9 mouse cellular contexts compared by ENCODE assay signal in the genomic region with DNA sequence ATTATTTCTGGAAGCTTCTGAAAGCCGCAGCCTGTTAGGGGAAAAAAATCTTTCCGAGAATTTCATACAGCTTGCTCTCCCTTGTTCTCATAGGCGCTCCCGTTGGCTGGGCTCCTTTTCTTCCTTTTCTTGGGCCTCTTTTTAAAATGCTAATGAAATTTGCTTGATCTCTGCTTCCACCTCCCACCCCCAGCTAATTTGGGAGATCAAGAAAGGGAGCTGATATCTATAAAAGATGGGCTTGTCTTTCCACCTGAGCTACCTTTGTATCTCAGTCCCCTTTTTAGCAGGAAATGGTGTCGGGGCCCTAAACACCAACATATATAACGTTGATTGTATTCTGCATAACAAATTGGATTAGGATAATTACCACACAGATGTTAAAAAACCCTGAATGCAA.
A peak's percentile ranks its signal among the peaks of the same experiment; 100 is the strongest.
DNase-seq lines count a peak whose midpoint lies in the region; ATAC-seq and TF ChIP-seq lines count a peak whose summit lies in the region.
"Had no signal": no experiment of that assay in that cellular context is flagged by ENCODE, and none has a peak within 500 bp of the region (broad histone marks: within the 10 kb centered on the region; RNA-seq: fewer than 3 reads in every experiment).

No protein-coding gene starts in this region.

- H3K9me3 ChIP-seq in hindbrain, embryonic 10.5 days: no peaks in the 10 kb centered on the region
- H3K9me3 ChIP-seq in midbrain, embryonic 10.5 days (replicated peaks): no peaks in the 10 kb centered on the region

- H3K27me3 ChIP-seq in hindbrain, embryonic 10.5 days (ENCODE audit: insufficient read depth, poor library complexity, severe bottlenecking): no peaks in the 10 kb centered on the region
- H3K27me3 ChIP-seq in midbrain, embryonic 10.5 days (ENCODE audit: low read depth, poor library complexity, severe bottlenecking): peaks cover 8% of the 10 kb centered on the region; the same call in 1 of the 2 replicates

- no peak for TF ChIP-seq CTCF in gastrocnemius, adult 2 months (IDR thresholded peaks at IDR 0.05)

- H3K4me1 ChIP-seq in hindbrain, embryonic 10.5 days (replicated peaks): peaks cover 6% of the 10 kb centered on the region; the same call in 1 of the 2 replicates
- peaks cover 23% of the 10 kb centered on the region for H3K4me1 ChIP-seq in midbrain, embryonic 10.5 days

- peak overlapping the region; percentile 66 for H3K4me3 ChIP-seq in gastrocnemius, adult 2 months
- peak overlapping the region; percentile 36 for H3K4me3 ChIP-seq in hindbrain, embryonic 10.5 days
- H3K4me3 ChIP-seq in midbrain, embryonic 10.5 days: peak overlapping the region; percentile 35

- 31% methylated on average over 6 of the region's 6 CpGs for WGBS in hindbrain, embryonic 10.5 days
- 28% methylated on average over 6 of the region's 6 CpGs for WGBS in midbrain, embryonic 10.5 days

- DNase-seq in gastrocnemius, adult 2 months: no peak
- DNase-seq in gastrocnemius, postnatal 25 days: no peak
- no peak for DNase-seq in hindbrain, embryonic 10.5 days (ENCODE audit: low spot score)
- DNase-seq in midbrain, embryonic 10.5 days (ENCODE audit: low spot score): peak; percentile 15
- no peak for DNase-seq in frontal cortex, adult 2 months (ENCODE audit: extremely low spot score in 1 of 2, low spot score in 1 of 2)

- no peaks in the 10 kb centered on the region for H3K36me3 ChIP-seq in hindbrain, embryonic 10.5 days
- no peaks in the 10 kb centered on the region for H3K36me3 ChIP-seq in midbrain, embryonic 10.5 days

- peak; percentile 28 for ATAC-seq in activated CD4-positive, CD25-positive, alpha-beta regulatory T cell, adult 4 months
- ATAC-seq in frontal cortex, adult (ENCODE audit: low TSS enrichment): no peak
- no peak for ATAC-seq in megakaryocyte, adult 5-6 weeks (ENCODE audit: poor library complexity, severe bottlenecking)

- intact Hi-C loops in gastrocnemius, adult 2 months (cut with DNase I): no loop called here

- H3K27ac ChIP-seq in gastrocnemius, adult 2 months: peak overlapping the region; percentile 77
- H3K27ac ChIP-seq in hindbrain, embryonic 10.5 days: peak overlapping the region; percentile 83
- peak overlapping the region; percentile 82 for H3K27ac ChIP-seq in midbrain, embryonic 10.5 days (replicated peaks)
- H3K27ac ChIP-seq: left cerebral cortex, adult 2 months had no signal
